Mouse (Mus musculus): Measurements from ENCODE around the gene Treh.
"Not testable (repeated sequence)": the region's sequence is repeated elsewhere in the genome, so short reads cannot be mapped to it uniquely, and the experiment has no call there.

- TF ChIP-seq POLR2A (IDR thresholded peaks at IDR 0.05; ENCODE audit: low read depth, low read length); CTCF (IDR thresholded peaks at IDR 0.05; ENCODE audit: extremely low read depth, insufficient read depth, insufficient read length, insufficient replicate concordance): not testable (repeated sequence)
These were observed 33.0 kb upstream of the Treh start for GRCm38 (mm10) chr9:44640028-44640427.
